Mouse (Mus musculus): ENCODE measurements around the gene Ring1. TPM values are rescaled to one million over a fixed set of nuclear protein-coding genes. Genes with fewer than 3 reads are reported as not detected.

The Ring1 gene
- 10 to 100 TPM; 23.2 to 24.9 TPM for total RNA-seq (2021)

DNA sequence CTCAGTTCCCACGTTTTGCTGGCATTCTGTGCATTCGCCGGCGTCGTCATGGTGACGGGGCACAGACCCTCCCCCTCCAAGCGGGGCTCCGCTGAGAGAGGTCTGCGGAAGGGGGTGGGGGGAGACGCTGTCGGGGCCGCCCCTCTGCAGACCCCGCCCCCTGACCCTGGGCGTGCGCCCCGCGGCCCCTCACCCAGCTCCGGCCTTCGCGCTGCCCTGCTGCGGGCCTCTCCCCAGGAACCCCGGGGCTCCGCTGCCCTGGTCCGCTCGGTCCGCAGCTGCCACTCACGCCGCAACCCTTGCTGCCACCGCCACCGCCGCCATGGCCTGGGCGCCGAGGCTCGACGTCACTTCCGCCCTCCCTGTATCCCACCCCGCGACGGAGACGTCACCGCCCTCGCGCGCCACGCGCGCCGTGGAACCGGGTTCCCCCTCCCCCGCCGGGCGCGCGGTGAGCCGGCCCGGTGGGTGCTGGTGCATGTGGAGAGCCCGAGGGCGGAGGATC, at the start of gene Ring1:
TSS of gene Ring1 (minus strand) at position 364 of the 505 bp plus-strand sequence.
- intact Hi-C loops (cut with DNase I): no loop called here
- DNase-seq (ENCODE audit: extremely low spot score in 1 of 2, low spot score in 2 of 2): peak; percentile 86 to 93

DNA sequence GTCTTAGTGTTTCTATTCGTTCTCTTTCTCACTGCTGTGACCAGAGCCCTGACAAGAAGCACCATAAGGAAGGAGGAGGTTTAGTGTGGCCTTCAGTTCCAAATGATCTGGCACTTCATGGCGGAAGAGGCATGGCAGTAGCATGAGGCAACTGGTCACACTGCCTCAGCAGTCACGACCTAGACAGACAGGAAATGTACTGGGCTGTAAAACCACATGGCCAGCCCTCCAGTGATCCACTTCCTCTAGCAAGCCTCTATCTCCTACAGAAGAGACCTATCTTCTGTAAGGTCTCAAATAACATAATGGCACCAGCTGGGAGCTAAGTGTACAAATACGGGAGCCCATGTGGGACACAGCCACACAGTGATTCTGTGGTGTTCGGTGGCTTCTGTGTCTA, 47.6 kb upstream of the Ring1 start:
- DNase-seq (ENCODE audit: extremely low spot score in 1 of 2, low spot score in 2 of 2): no peak
- intact Hi-C loops (cut with DNase I): loop anchor here (10.0 kb wide), 1 partner anchor 163 kb away; the partner anchor contains the start of gene H2-Ob

DNA sequence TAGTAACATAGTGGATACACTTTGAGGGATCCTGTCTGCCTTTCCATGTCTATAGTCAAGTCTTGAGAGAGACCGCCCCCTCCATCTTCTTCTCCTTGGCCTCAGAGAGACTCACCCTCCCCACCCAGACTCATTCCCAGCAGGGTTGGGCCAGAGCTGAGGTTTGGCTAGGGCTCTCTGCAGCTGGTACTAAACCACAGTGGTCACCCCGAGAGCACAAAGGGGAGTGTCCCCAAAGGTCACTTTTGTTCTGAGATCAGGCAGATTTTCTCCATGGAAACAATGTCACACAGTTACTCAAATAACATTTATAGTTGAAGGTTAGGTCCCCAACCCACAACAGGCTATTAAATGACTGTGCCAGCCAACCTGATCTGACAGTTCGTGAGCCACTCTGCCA, 44.4 kb upstream of the Ring1 start:
- no peak for DNase-seq (ENCODE audit: extremely low spot score in 1 of 2, low spot score in 2 of 2)
- intact Hi-C loops (cut with DNase I): no loop called here

DNA sequence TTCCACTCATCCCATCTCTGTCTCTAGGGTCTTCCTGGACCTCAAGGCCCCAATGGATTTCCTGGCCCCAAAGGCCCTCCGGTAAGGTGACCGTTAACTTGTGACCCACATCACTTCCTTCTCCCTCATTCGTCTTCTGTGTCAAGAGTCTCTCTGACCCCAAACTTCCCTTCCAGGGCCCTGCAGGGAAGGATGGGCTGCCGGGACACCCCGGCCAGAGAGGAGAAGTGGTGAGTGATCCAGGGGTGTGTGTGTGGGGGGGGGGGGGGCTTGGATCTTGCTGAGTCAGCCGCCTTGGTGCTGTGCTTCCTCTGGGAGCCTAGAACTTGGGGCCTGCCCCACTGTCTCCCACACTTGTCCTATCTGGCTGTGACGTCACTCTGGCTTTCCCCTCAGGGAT, 32.7 kb upstream of the Ring1 start:
- DNase-seq (ENCODE audit: extremely low spot score in 1 of 2, low spot score in 2 of 2): no peak
- intact Hi-C loops (cut with DNase I): no loop called here

DNA sequence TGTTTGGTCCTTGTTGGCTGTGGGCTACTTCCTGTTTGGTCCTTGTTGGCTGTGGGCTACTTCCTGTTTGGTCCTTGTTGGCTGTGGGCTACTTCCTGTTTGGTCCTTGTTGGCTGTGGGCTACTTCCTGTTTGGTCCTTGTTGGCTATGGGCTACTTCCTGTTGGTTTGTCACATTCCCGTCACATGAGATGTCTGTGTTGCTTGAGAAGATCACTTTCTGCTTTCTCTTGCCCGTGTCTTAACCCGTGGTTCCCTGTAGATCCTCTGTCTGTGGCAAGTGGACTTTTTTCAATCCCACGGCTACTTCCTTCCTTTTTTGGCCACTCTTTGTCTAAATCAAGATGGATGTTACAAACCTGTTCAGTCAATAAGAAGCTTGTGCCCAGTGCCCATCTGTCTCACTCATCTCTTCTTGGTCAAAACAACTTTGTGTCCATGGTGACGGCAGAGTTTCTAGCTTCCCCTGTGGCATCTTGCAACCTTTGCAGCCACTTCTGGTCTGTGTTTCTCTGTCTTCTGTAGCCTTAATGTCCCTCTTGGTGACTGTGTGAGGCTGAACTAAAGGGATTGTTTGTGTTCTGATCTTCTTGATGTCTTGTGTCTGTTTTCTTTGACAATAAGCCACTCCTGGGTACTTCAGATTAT, 23.0 kb upstream of the Ring1 start:
- intact Hi-C loops (cut with DNase I): no loop called here
- no peak for DNase-seq (ENCODE audit: extremely low spot score in 1 of 2, low spot score in 2 of 2)

DNA sequence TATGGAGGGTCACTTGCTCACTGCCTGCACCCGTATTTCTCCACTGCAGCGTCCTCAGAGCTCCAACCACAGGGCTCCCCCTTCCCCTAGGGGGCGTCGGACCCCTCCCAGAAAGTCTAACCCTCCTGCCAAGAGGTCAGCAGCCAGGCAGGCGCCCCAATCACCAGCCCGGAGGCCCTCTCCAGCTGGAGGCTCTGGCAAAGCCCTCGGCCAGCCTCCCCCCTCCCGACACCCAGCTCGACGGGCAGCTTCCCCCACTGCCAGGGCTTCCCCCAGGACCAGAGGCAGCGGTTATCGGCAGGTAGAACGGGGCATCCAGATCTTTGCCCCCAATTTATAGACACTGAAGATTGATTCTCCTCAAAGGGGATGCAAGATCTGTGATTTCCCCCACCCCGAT, 21.5 kb upstream of the Ring1 start:
- intact Hi-C loops (cut with DNase I): no loop called here
- DNase-seq (ENCODE audit: extremely low spot score in 1 of 2, low spot score in 2 of 2): no peak

DNA sequence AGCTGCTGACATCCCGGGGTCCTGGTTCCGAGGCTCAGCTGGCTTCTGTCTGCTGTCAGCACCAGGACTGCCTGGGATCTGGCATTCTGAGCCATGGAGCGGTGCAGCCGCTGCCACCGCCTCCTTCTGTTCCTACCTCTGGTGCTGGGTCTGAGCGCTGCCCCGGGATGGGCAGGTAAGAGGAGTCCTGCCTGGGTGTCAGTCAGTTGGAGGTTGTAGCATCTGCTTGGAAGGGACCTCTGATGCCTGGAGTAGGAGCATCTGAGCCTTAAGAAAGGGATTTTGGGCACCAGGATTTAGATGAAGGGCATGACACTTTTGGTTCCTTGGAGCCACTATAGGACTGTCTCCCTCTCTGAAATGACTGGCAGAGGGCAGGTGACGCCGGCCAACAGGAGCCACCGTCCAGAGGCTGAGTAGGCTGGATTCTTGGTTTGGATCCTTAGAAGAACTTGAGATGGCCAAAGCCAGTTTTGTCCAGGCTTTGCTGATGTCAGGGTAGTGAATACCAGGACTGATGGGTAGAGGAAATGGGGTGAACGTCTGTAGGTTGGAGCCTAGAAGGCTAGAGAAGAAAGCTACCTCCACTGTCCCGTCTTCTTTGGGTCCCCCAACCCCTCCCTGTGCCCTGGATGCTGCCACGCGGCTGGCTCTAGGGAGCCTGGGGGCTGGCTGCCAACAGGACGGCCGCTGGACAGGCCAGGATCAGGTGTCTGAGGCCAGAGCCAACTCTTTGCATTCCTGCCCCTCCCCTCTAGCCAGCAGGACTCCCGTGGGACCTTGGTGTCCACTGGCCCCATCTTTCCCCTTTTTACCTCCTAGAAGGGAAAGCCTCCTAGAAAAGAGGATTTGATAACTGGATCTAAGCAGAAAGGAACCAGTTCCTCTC, 15.3 kb upstream of the Ring1 start:
- intact Hi-C loops (cut with DNase I): loop anchor here (5.0 kb wide), 1 partner anchor 72 kb away; no protein-coding TSS in a partner anchor
- peak in 1 of 2 experiments; percentile 62 for DNase-seq (ENCODE audit: extremely low spot score in 1 of 2, low spot score in 2 of 2)

DNA sequence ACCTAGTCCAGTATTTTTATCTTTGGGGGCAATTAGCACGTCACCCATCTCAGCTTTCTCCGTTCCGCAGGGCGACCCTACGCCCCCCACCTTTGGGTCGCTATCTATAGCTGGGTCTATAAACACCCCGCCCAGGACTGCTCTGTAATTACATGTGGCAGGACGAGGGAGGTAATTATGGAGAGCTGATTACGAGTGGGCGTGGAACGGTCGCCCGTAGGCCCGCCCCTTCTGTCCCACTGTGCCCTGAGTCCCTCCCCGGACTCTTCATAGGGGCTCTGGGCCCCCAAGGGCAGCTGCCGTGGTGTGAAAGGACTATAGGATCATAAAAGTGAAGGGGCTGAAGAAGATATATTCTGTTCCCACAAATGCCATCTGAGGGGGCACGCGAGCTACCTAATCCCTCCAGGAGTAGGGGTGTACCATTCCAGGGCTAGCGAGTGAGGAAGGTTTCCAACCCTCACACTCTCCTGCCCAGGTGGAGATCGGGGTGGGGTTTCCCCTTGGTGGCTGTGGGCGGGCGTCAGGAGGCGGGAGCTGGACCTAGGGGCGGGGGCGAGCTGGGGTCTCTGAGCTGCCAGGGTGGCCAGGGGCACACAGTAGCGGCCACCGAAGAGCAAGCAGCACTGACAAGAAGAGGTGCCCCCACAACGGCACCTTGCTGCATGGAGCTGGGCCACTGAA, 14.5 kb upstream of the Ring1 start, which contains the start of gene Col11a2:
TSS of gene Col11a2 (plus strand) at position 560 of the 684 bp plus-strand sequence.
- intact Hi-C loops (cut with DNase I): loop anchor here (5.0 kb wide), 1 partner anchor 73 kb away; no protein-coding TSS in a partner anchor
- peak in 1 of 2 experiments; percentile 61 for DNase-seq (ENCODE audit: extremely low spot score in 1 of 2, low spot score in 2 of 2)

DNA sequence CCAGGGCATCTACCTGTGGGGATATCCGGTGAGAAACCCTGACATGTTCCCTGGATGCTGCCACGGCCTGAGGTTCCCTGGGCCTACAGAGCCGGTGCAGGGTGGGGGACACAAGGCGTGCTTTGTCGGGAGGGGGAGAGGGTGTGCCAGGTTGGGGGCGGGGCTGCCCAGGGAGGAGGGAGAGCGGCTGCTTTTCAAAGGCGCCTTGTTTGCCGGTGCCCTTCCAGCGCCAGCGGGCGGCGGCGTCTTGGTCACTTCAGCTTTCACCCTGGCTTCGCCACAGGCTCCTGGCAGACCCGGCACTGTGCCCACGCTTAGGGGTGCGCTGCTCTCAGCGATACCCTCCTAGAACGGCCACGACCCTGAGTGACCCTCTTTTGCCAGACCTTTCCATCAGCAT, 14.0 kb upstream of the Ring1 start:
- intact Hi-C loops (cut with DNase I): loop anchor here (5.0 kb wide), 1 partner anchor 74 kb away; no protein-coding TSS in a partner anchor
- peak; percentile 60 to 87 for DNase-seq (ENCODE audit: extremely low spot score in 1 of 2, low spot score in 2 of 2)

DNA sequence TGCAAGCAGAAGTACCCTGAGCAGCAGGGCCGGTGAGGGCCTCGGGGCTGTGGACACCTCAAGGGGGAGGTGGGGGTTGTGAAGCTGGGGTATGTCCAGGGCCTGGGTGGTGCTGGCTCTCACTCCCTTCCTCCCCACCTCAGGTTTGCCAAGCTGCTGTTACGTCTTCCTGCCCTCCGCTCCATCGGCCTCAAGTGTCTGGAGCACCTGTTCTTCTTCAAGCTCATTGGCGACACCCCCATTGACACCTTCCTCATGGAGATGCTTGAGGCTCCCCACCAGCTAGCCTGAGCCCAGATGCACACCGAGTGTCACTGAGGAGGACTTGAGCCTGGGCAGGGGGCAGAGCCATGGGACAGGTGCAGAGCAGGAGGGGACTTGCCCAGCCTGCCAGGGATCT, 12.8 kb upstream of the Ring1 start:
- peak in 1 of 2 experiments; percentile 30 for DNase-seq (ENCODE audit: extremely low spot score in 1 of 2, low spot score in 2 of 2)
- intact Hi-C loops (cut with DNase I): loop anchor here (5.0 kb wide), 1 partner anchor 75 kb away; no protein-coding TSS in a partner anchor

DNA sequence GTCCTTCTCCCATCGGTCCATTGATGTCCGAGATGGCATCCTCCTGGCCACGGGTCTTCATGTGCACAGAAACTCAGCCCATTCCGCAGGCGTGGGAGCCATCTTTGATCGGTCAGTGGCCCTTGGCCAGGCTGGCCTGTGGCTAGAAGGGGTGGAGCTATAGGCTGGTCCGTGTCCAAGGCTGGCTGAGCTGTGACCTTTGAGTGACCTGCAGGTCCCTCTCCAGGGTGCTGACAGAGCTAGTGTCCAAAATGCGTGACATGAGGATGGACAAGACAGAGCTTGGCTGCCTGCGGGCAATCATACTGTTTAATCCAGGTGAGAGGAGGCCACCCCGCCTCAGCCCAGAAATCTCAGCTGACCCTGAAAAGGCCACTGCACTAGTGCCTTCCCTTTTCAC, 12.2 kb upstream of the Ring1 start:
- peak in 1 of 2 experiments; percentile 44 for DNase-seq (ENCODE audit: extremely low spot score in 1 of 2, low spot score in 2 of 2)
- intact Hi-C loops (cut with DNase I): loop anchor here (5.0 kb wide), 1 partner anchor 76 kb away; no protein-coding TSS in a partner anchor

DNA sequence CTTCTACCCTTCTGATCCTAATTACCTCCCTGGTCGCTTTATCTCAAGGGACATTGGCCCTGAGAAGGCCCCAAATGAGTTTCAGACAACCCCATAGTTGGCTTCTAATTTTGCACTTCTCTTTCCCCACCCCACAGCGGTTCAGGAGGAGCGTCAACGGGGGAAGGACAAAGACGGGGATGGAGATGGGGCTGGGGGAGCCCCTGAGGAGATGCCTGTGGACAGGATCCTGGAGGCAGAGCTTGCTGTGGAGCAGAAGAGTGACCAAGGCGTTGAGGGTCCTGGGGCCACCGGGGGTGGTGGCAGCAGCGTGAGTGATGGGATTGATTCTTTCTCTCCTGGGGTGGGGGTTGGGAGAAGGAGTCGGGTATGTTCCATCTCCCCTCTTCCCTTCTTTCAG, 11.0 kb upstream of the Ring1 start:
- DNase-seq (ENCODE audit: extremely low spot score in 1 of 2, low spot score in 2 of 2): peak in 1 of 2 experiments; percentile 33
- intact Hi-C loops (cut with DNase I): loop anchor here (5.0 kb wide), 1 partner anchor 77 kb away; no protein-coding TSS in a partner anchor

DNA sequence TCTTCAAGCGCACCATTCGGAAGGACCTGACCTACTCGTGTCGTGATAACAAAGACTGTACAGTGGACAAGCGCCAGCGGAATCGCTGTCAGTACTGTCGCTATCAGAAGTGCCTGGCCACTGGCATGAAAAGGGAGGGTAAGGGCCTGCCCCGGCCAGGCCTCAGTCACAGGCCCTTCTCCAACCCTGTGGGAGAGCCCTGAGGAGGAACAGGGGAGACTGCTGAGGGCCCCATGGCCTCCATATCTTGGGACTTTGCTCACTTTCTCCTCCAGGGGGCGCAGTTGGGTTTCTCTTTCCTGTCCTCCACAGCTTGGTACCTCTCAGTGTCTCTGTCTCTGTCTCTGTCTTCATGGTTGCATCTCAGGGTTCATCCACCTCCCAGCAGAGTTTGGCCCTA, 9.6 kb upstream of the Ring1 start:
- DNase-seq (ENCODE audit: extremely low spot score in 1 of 2, low spot score in 2 of 2): peak in 1 of 2 experiments; percentile 76
- intact Hi-C loops (cut with DNase I): no loop called here

DNA sequence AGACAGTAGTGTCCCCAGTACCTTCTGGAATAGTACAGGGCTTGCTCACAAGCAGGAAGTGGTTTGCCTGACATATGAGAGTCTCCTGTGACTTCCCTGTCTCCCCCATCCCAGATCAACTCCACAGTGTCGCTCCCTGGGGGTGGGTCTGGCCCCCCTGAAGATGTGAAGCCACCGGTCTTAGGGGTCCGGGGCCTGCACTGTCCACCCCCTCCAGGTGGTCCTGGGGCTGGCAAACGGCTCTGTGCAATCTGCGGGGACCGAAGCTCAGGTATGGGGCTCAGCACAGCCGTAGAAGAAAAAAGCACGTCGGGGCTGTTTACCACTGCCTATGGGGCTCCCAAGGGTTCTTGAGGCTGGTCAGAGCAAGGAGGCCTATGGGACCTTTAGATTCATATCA, 9.0 kb upstream of the Ring1 start:
- DNase-seq (ENCODE audit: extremely low spot score in 1 of 2, low spot score in 2 of 2): peak in 1 of 2 experiments; percentile 59
- intact Hi-C loops (cut with DNase I): no loop called here

DNA sequence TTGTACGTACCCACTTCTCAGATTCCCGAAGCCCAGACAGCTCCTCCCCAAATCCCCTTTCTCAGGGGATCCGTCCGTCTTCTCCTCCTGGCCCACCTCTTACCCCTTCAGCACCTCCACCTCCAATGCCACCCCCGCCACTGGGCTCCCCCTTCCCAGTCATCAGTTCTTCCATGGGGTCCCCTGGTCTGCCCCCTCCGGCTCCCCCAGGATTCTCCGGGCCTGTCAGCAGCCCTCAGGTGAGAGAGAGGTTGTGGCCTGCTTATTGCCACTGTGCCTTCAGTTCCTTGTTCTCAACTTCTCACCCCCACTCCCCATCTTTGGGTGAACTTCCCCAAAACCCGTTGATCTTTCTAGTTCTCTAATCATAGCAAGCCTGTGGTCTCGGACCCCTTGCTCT, 8.3 kb upstream of the Ring1 start:
- intact Hi-C loops (cut with DNase I): no loop called here

DNA sequence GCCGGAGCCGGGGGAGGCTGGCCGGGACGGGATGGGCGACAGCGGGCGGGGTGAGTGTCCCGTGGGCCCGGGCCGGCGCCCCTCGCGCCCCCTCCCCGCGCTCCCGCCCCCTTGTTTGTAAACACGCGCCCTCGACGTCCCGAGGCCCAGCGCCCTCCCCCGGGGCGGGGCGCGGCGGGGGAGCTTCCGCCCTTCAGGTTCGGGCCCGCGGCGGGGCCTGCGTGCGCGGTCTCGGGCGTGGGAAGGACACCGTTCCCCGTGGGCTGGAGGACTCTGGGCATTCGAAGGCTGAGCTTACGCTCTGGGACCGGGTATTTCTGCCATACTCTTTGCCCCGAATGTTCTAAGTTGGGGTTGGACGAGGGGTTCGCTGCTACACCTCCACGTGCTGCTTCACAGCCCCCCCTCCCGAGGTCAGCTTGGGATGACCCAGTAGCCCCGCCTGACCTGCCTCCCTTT, 7.7 kb upstream of the Ring1 start:
- DNase-seq (ENCODE audit: extremely low spot score in 1 of 2, low spot score in 2 of 2): no peak
- intact Hi-C loops (cut with DNase I): no loop called here

More for the DNA sequence above, 8.3 kb upstream of the Ring1 start:
- DNase-seq (ENCODE audit: extremely low spot score in 1 of 2, low spot score in 2 of 2): peak in 1 of 2 experiments; percentile 67

DNA sequence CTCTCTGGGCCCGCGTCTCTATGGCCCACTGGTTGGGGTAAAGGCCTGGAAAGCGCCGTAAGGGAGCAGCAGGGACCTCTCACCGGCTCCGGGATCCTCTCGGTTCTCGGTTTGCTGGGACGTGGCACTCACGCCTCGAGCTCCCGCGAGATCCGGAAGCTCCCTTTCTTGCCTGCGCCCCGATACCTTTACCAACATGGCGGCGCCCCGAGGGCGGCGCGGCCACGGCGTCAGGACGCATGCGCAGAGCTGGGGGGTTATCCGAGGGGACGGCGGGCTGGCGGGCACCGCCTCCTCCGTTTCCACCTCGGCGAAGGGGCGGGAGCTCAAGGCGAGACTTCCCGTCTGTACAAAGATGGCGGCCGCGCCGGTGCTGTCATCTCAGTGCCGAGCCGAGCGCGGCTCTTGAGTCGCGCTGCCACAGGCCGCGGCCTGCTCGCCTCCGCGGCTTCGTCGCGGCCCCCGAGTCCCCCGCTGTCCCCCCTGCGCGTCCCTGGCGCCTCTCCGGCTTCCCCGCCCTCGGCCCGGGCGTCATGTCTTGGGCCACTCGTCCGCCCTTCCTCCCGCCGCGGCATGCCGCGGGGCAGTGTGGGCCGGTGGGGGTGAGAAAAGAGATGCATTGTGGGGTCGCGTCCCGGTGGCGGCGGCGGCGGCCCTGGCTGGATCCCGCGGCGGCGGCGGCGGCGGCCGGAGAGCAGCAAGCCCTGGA, 7.1 kb upstream of the Ring1 start, which contains the start of the genes Slc39a7 and Rxrb:
TSS of gene Slc39a7 (minus strand) at position 218 of the 709 bp plus-strand sequence.
TSS of gene Rxrb (plus strand) at position 348 of the 709 bp plus-strand sequence.
- intact Hi-C loops (cut with DNase I): no loop called here
- peak; percentile 97 to 99 for DNase-seq (ENCODE audit: extremely low spot score in 1 of 2, low spot score in 2 of 2)

DNA sequence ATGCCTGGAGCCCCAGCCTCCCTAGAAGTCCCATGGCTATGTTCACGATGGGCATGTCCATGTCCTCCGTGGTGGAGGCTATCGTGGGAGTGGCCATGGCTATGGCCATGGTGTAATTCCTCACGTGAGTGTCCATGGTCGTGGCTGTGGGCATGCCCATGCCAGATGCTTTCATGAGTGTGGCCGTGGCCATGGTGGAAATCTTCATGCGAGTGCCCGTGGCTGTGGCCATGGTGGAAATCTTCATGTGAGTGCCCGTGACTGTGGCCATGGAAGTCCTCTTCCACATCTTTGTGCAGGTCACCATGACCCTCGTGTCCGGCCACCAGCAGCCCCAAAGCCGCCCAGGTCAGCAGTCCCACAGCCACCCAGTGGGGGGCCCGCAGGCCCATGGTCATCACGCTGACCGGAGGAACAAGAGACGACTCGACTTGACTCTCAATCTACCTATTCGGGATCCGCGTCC, 6.4 kb upstream of the Ring1 start:
- intact Hi-C loops (cut with DNase I): no loop called here
- DNase-seq (ENCODE audit: extremely low spot score in 1 of 2, low spot score in 2 of 2): peak in 1 of 2 experiments; percentile 67
